Mouse (Mus musculus) brain, embryonic 14.5 days (tissue): ENCODE measurements around the gene Tmem198.

Experiments used
- CTCF ChIP-seq: fragments of 200-500 bp; IDR thresholded peaks from 2 replicates; pipeline ENCODE4 v1.5.1; 2012; ENCODE audit warnings: inconsistent platforms, mild to moderate bottlenecking, moderate library complexity, borderline replicate concordance; ENCODE audit not compliant: insufficient read depth, insufficient read length; ENCODE audit errors: extremely low read depth
- POLR2A ChIP-seq: fragments of 200-500 bp; IDR thresholded peaks from 2 replicates; pipeline ENCODE4 v1.6.1; 2012; ENCODE audit warnings: mild to moderate bottlenecking, inconsistent platforms, borderline replicate concordance; ENCODE audit not compliant: poor library complexity, insufficient read depth, insufficient read length, severe bottlenecking; ENCODE audit errors: extremely low read depth

GRCm38 (mm10) chr1:75490785-75491551 lies 11.6 kb downstream of the Tmem198 start:
- TF ChIP-seq CTCF (no peak), POLR2A (no peak)
